Mouse (Mus musculus): ENCODE data around the gene Tmem108.
A peak's percentile ranks its signal among the peaks of the same experiment; 100 is the strongest.

Tmem108 gene

DNA sequence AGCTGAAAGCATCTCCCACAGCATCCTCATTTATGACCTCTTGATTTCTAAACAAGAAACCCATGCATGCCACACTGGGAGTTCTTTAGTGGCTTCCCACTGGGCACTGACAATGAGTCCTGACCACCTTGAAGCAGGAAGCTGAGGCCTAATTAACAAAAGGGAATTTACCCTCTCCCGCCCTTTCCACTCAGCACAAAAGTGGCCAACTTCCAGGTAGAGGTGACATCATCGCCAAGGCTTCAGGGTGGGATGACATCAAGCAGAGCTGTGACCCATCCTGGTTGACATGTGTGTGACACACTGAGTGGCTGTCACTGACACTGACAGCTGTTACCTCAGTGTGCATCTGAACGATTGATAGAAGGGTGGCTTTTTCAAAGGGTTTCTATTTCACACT lies 124.8 kb downstream of the Tmem108 start:
- DNase-seq (ENCODE audit: low read depth, low spot score): no peak

DNA sequence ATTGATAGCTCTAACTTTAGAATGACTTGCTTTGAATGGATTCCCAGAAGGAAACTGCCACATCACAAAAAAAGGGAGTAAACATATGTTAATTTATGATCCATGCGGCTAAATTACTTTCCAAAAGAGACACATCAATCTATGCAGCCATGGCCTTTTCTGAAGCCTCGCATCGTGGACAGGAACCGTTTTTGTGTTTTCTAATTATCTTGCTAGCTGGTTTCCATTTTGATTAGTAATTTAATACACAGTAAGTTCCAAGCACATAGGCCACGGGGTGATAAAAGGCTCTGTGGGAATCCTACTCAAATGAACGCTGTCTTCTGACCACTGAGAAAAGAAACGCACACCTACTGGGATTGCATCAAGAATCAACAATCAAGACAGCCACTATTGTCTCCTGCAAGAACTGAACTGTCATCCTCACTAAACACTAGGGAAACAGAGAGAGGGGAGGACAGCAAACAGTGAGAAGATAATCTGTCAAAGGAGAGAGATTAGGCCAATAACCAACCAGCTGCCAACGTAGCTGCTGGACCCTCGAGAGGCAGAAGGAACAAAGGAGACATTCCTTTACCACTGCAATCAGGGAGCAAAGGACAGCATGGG lies 132.7 kb downstream of the Tmem108 start:
- DNase-seq (ENCODE audit: low read depth, low spot score): no peak

DNA sequence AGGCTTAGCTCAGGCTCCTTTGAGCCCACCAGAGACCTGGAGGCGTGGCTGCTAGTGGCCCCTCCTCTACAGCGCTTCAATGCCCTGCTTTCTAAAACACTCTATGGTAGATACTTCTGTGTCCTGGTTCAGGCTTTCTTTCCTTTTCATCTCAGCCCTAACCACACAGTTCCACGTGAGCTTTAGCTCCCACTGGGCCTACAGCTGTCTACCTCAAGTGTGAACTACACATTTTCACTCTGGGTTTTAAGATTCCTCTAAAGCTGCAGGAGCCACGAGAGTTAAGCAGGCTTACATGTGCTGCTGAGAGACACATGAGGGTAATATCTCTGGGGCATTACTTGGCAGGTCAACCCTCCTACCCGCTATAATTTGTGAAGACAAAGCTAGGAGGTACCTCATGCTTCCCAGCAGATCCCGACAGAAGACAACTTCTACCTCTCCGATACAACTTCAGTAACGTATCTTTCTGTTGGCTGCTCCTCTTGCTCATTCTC lies 134.2 kb downstream of the Tmem108 start:
- no peak for DNase-seq (ENCODE audit: low read depth, low spot score)

DNA sequence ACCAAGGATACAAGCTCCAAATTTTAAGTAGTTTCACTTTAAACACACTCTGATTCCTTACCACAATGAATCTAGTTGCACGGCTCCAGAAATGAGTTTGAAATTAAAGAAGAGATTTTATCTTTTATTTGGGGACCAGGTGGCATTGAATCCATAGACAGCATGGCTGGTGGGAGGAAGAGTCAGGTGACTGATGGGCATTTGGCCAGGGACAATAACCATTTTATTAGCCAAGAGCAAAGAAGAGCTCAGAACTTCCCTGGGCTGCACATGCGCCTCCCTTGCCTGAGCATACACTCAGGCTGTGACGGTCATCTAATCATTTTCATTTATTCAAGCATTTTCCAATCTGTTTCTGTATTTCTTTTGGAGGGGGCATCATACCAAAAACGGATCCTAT lies 135.5 kb downstream of the Tmem108 start:
- DNase-seq (ENCODE audit: low read depth, low spot score): no peak

DNA sequence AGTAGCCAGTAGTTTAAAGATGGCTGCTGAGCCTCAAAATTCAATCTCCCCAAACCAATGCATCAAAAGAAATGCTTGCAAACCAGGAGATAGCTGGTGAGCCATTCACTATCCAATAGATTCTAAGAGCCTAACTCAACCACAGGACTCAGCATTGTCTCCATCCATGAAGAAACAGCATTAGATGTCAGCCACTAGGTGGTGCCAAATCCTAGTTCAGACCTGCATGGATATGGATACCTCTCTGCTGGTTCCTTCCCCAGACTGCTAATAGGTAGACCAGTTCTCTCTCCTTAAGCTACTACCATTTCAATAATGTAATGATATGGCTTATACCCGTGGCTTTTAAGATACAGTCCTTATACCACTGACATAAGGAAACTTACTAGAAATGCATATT lies 137.0 kb downstream of the Tmem108 start:
- DNase-seq (ENCODE audit: low read depth, low spot score): peak; percentile 78

DNA sequence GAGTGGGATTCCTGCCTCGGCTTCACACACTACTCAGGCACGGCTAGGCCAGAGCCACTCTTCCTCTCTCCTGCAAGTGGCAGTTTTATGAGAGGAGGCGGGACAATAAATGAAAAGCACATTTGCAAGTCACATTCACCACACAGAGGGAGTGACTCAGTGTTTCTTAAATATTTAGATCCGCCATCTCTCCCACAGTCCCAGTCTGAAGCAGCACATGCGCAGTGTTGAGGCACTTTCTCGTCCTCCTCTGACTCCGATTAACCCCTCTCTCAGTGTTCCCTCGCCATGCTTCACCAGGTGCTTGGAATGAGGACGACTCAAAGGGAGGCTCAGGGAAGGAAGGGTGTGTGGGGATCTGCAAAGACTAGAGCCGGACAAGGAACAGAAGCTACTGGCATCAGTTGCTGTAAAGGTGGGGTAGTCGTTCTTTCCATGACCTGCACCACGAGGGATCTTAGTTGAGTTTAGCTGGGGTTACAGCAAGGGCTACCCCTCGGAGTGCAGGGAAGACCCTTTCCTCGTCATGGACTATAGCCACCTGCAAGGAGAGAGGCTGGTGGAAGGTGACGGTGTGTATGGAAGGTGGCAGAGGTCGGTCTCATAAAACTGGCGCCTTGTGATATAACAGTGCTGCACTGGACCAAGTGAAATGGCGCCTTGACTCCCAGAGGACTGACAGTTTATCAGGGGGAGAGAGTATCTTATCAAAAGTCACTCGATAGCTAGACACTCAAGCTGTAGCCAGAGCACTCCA lies 137.9 kb downstream of the Tmem108 start:
- no peak for DNase-seq (ENCODE audit: low read depth, low spot score)

DNA sequence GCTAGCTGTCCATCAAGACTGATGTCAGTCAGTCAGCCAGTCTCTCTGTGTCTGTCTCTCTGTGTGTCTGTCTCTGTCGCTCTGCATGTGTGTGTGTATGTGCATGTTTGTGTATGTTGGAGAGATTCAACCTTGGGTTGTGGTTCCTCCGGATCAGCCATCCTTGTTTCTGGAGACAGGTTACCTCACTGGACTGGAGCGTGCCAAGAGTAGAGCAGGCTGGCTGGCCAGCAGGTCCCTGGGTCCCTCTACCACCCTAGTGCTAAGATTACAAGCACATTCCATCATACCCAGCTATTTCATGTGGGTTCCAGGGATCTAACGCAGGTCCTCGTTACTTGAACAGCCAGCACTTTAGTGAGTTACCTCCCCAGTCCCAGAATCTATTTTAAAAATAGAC lies 138.6 kb downstream of the Tmem108 start:
- no peak for DNase-seq (ENCODE audit: low read depth, low spot score)

DNA sequence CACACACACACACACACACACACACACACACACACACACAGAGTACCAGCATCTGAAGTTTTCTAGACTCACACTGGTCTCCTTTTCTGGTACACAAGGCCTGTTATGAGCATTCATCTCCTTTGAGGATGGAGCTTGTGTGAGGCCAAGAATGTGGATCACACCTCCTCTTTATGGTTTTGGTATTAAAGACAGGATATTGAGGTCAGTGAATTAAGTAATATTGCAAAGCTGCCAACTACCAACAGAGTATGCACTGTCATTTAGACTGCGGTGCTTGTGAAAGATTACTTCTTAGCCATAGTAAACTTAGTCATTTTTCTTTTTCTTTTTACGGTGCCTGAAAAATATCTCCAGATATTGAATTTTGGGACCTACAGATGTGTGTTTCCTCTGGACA lies 139.8 kb downstream of the Tmem108 start:
- no peak for DNase-seq (ENCODE audit: low read depth, low spot score)

DNA sequence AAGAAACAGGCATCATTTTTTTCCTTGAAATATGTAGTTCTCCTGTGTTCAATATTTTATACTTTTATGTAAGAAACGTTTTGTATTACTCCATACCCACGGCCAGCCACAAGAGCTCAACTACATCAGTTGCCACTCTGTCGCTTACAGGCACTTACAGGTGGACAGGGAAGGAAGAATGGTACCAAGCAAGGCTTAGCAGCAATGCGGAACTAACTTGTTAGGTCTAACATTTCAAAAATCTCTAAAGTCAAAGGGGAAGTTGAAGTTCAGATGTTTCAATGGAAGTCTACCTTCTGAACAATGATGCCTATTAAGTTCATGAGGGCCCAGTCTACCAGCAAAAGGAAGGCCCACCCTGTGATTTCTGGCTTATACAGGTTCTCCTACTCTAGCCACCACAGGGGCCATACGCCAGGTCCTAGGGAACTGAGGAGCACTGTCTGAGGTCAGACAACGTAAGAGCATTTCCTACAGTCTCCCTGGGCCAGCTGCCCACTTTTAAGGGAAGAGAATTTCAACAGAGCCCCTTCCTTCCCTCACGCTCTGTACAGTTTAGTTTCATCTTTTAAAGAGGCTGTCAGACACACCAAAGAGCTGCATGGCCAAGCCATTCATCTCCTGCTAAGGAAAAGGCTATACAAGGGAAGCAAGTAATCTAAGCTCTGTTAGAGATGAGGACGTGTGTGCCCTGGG lies 141.0 kb downstream of the Tmem108 start:
- DNase-seq (ENCODE audit: low read depth, low spot score): no peak

DNA sequence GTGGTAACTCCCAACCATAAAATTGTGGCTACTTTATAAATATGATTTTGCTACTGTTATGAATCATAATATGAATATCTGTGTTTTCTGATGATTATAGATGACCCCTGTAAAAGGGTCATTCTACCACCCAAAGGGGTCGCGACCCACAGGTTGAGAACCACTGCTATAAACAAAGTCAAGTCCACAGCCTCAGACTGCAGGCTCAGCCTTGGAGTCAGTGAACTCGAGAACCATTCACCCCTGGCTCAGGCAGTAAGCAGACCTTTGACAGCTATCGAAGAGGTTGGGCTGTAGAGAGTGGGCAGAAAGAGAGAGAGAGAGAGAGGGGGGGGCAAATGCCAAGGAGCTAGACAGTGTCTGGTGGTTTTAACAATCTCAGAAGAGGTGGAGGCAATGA lies 147.4 kb downstream of the Tmem108 start:
- DNase-seq (ENCODE audit: low read depth, low spot score): no peak

DNA sequence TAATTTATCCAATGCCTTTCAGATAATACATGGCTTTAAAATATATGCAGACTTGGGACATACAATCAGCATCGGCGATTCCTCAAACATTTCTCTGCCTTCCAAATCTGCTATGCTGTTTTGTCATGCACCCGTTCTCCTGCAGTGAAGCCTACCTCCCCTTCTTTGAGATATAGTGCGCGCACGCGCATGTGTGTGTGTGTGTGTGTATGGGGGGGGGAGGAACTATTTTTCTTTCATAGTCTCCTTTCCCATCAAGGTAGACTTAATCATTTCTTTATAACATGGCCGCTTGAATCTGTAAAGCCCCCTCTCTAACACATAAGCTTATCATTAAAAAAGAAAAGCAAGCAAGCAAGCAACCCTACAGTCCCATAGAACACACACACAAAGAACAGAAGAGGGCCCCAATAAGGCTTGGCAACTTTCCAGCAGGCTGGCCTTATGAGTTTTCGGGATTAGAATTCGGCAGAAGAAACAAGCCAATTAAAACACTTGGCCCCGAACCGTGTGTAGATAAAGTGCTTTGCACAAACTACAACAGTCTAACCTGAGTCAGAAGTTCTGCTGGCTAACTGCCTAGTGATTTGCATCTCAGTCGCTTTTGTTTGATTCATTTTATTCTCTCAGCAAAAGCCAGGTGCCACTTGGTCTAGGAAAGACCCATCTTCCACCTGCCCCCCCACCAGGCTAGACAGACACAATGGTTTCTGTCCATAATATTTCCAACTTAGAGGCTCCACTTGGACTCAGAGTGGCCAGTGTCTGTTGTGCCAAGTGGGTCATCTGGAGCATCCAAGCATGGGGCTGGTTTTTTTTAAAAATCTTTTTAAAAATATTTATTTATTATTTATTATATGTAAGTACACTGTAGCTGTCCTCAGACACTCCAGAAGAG lies 153.2 kb downstream of the Tmem108 start:
- no peak for DNase-seq (ENCODE audit: low read depth, low spot score)

DNA sequence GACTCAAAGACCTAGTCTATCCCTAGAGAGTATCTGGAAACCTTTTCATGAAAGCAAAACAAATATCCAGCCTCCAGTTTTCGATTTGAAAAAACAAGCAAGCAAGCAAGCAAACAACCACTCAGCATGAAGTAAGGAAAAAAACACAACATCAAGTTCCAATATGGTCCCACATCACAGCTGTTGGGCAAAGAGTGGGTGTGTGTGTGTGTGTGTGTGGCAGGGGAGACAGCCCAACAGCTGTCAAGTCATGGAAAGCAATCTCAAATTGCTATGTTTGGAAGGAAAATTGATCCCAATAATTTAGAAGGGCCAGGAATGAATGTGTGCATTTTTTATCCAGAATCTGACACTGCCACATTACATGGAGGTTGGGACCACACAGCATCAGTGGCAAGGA lies 155.6 kb downstream of the Tmem108 start:
- no peak for DNase-seq (ENCODE audit: low read depth, low spot score)

DNA sequence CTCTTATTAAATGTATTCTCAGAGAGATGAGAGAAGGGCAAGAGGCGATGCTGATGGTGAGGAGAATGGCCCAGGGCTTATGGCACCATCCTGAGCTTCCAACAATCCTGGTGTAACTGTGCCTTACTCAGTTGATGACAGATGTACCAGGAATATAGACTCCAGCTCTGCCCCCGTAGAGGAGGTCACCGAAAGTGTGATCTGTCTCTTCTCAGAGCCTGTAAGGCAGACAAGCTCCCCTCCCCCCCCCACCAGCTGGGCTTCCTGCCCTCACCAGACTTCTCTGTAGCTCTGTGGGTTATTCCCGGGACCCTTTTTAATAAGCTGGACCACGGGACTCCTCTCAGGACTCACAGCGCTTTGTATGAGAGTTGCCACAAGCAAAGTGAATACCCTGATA lies 157.8 kb downstream of the Tmem108 start:
- no peak for DNase-seq (ENCODE audit: low read depth, low spot score)

DNA sequence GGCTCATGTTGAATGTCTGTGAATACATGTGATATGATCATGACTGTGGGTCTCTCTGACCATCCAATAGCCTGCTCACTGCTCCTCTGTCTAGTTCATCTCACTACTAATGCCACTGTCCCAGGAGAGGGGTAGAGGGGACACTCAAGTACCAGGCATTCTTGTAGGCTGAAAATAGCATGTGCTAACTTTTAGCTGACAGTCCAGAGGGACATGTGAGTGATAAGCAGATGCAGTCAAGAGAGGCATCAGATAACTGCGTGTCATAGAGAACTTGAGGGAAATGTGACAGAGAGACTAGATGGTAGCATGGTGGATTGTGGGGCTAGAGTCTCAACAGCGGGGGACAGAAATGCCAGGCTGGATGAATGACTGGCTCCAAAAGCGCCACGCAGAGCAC lies 159.8 kb downstream of the Tmem108 start:
- DNase-seq (ENCODE audit: low read depth, low spot score): no peak

DNA sequence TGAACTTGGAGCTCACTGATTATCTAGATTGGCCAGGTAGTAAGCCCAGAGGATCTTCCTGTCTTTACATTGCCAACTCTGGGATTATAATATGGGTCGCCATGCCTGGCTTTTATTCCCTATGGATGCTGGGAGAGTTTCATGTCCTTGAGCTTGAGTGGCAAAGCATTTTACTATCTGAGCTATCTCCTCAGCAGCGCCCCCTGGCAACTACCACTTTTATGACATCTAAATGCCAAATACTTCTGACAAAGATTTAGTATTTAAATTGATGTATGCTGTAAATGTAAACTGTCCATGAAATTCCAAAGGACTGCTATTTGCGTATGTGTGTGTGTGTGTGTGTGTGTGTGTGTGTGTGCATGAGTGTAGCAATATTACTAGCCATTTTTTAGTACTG lies 160.8 kb downstream of the Tmem108 start:
- no peak for DNase-seq (ENCODE audit: low read depth, low spot score)

DNA sequence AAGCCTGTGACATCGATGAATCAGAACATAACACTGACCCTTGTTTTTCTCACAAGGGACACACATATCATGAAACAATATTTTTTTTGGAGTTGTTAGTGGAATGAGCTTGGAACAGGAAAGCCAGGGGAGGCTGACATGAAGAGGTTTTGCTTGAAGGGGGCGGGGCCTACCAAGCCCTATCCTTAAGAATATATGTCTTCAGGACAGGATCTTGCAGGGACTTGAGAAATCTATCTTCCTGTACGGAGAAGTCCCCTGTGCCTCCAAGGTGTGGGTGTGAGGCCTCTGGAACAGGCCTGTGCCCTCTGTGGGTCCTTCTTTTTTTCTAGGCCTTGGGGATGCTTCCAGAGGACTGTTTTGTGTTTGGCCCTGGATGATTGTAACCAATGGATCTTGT lies 161.7 kb downstream of the Tmem108 start:
- DNase-seq (ENCODE audit: low read depth, low spot score): no peak

DNA sequence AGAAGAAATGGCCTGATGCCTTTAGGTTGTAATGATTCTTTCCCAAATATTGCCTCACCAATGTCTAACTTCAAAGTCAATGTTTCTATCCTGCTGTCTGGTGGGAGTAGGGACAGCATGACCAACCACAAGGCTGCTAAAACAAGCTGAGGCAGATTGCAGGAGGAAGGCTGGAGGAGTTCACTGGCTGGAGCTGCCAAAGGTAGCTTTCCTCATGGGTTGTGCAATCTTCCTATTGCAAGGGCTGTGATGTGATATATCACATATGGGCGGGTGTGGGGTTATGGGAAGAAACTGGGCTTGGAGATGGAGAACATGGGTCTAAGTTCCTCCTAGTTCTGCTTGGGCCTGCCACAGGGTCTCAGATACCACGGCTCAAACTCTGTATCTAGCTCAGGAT lies 163.8 kb downstream of the Tmem108 start:
- no peak for DNase-seq (ENCODE audit: low read depth, low spot score)

DNA sequence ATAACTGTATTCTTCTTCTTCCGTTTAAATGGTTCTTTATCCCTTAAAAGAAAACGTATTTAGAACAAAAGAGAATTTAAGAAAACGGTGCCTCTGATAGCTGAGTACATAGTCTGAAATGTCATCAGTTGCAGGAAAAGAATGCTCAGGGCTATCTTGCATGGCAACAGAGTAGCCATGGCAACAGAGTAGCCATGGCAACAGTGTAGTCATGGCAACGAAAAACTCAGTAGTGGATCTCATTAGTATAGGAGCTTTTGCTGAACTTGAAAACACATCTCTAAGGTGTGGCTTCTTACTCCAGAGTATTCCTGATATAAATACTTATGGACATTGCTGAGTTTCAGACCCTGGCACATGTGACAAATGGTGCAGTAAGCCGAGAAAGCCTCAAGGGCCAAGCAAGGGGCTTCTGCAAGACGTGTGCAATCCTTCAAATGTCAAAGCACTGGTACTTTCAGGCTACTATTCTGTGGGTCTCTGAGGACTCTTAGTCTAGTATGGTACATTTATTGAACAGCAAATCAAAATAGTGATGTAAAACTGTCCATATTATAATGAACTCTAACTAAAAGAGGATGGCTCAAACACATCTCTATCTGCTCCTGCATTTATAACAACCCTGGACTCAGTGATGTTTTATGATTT lies 166.3 kb downstream of the Tmem108 start:
- DNase-seq (ENCODE audit: low read depth, low spot score): peak; percentile 87

DNA sequence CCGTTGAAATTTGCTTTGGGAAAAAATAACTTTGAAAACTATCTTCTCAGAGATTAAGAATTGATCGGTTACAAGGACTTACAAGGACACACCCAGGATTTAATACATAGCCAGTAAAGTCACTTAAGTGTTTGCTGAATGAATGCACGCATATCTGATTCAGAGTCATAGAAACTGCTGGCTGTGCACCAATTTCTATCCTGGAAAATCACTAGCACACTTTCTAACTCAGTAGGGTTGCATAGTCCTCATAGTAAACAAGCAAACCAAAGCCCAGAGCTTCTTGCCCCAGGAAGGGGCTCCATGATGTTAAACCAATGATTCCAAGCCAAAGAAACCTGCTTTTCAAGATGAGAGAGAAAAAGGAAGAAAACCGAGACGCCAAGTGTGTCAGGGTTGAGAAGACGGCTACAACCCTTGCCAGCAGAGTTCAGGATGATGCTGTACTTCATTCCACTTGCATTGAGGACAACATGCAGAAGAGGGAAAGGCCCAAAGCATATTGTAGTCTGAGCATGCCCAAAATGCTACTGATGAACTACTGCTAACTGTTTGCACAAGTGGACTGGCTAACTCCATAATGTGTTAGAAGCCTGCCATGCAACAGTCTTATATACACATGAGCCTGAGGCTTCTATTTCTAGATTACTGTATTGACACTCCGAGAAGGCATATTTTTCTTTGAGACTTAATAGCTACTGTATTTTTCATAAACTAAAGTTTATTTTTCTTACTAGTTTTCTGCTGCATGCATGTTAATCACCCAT lies 167.0 kb downstream of the Tmem108 start:
- DNase-seq (ENCODE audit: low read depth, low spot score): no peak

DNA sequence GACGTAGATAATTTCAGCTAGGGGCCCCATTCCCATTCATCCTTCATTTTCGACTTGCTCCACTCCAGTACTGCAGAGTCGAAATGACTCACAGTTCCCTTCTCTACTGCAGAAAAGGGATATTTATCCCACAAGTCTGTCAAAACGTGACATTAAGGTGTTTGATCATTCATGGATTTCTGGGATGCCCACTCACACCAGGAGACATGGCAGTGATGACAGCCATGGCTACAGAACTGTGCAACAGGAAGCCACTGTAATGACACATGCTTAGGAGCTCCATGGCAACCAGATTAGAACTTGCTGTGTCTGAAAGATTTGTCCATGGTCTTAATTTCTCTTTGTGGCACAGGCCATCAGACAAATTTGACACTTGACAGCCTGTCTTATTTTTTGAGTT lies 168.6 kb downstream of the Tmem108 start:
- no peak for DNase-seq (ENCODE audit: low read depth, low spot score)

DNA sequence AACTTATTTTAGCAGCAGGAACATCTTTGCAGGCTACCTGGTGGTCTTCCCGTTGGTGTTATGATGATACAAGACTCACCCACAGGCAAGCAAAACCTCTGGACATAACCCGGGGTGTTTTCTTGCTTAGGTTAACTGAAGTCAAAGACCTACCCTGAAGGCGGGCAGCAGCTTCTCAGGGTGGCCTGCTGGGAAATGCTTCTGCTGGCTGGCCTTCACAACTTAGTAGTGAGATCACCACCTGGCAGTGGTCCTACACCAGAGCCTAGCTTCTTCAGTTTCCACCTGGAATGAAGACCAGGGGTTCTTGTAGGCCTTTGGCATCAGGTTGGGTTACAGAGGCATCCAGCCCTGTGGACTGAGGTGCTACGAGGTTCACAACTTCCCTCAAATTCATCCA lies 169.7 kb downstream of the Tmem108 start:
- no peak for DNase-seq (ENCODE audit: low read depth, low spot score)
